Comparison of ENCODE assay signal across 18 mouse cellular contexts in the genomic region with DNA sequence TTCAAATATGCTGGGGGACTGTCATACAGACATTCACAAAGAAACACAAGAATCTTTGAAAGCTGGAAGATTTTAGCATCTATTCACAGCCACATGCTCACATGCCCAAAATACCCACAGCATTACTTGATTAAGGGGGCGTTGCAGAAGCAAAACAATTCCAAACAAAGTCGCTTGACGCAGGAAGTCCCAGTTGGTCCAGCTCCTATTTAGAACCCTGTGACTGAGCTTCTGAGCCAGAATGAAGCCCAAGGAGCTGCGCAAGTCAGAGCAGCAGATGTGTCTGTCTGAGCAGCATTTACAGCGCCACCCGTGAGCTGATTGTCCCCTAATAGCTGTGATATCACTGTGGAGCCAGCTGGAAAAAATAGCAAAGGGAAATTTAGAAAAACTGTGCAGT.
DNase-seq lines count a peak whose midpoint lies in the region; ATAC-seq and TF ChIP-seq lines count a peak whose summit lies in the region.
"Had no signal": no experiment of that assay in that cellular context is flagged by ENCODE, and none has a peak within 500 bp of the region (broad histone marks: within the 10 kb centered on the region; RNA-seq: fewer than 3 reads in every experiment).

No protein-coding gene starts in this region.

- no peak overlapping the region for H3K9ac ChIP-seq in embryonic facial prominence, embryonic 14.5 days (ENCODE audit: low read depth, low read length)
- H3K9ac ChIP-seq in midbrain, postnatal 0 days (replicated peaks; ENCODE audit: low read length, poor library complexity, severe bottlenecking): no peak overlapping the region
- no peak overlapping the region for H3K9ac ChIP-seq in midbrain, embryonic 13.5 days (replicated peaks)
- H3K9ac ChIP-seq: hindbrain, embryonic 13.5 days; stomach, embryonic 15.5 days had no signal

- H3K4me2 ChIP-seq in embryonic facial prominence, embryonic 14.5 days (ENCODE audit: low read depth, low read length): no peak overlapping the region
- no peak overlapping the region for H3K4me2 ChIP-seq in midbrain, postnatal 0 days (ENCODE audit: low read depth, low read length, poor library complexity, severe bottlenecking)
- H3K4me2 ChIP-seq in midbrain, embryonic 13.5 days (replicated peaks): no peak overlapping the region
- H3K4me2 ChIP-seq: hindbrain, embryonic 13.5 days; stomach, embryonic 15.5 days had no signal

- 52% methylated on average over 6 of the region's 6 CpGs for WGBS in embryonic facial prominence, embryonic 14.5 days
- WGBS in embryonic facial prominence, embryonic 10.5 days: 80% methylated on average over 6 of the region's 6 CpGs
- WGBS in midbrain, postnatal 0 days: 79% methylated on average over 6 of the region's 6 CpGs
- 86% methylated on average over 6 of the region's 6 CpGs for WGBS in midbrain, embryonic 13.5 days

- peak; percentile 32 for DNase-seq in embryonic facial prominence, embryonic 14.5 days (ENCODE audit: low spot score)
- DNase-seq in embryonic facial prominence, embryonic 10.5 days (ENCODE audit: low spot score): no peak
- peak; percentile 21 for DNase-seq in midbrain, postnatal 0 days (ENCODE audit: low spot score)
- DNase-seq in left cerebral cortex, adult 8-10 months (ENCODE audit: low spot score in 2 of 2): peak; percentile 5 to 71
- DNase-seq in telencephalon, adult 2 months (ENCODE audit: low read depth, low spot score): peak; percentile 88
- no peak for DNase-seq in embryo, embryonic 11 days
- no peak for DNase-seq in adrenal gland, adult 2 months
- DNase-seq: cerebellum, adult 9-11 months; kidney, postnatal 4 days; liver; lung, adult 2 months; thymus, postnatal 14 days had no signal

- no peak overlapping the region for H3K4me3 ChIP-seq in embryonic facial prominence, embryonic 14.5 days (ENCODE audit: low read depth, low read length)
- no peak overlapping the region for H3K4me3 ChIP-seq in embryonic facial prominence, embryonic 10.5 days
- H3K4me3 ChIP-seq in midbrain, postnatal 0 days (ENCODE audit: low read depth, low read length): no peak overlapping the region
- no peak overlapping the region for H3K4me3 ChIP-seq in midbrain, embryonic 13.5 days (replicated peaks)
- H3K4me3 ChIP-seq: hindbrain, embryonic 13.5 days; stomach, embryonic 15.5 days had no signal

- H3K27me3 ChIP-seq in embryonic facial prominence, embryonic 14.5 days (replicated peaks; ENCODE audit: control insufficient read depth, insufficient read depth, low read length): no peaks in the 10 kb centered on the region
- H3K27me3 ChIP-seq in embryonic facial prominence, embryonic 10.5 days (replicated peaks; ENCODE audit: low read depth, poor library complexity, severe bottlenecking): no peaks in the 10 kb centered on the region
- H3K27me3 ChIP-seq in midbrain, postnatal 0 days (ENCODE audit: insufficient read depth, low read length): no peaks in the 10 kb centered on the region
- H3K27me3 ChIP-seq in midbrain, embryonic 13.5 days: no peaks in the 10 kb centered on the region
- H3K27me3 ChIP-seq: CH12.LX; hindbrain, embryonic 13.5 days; stomach, embryonic 15.5 days had no signal

- no peaks in the 10 kb centered on the region for H3K9me3 ChIP-seq in embryonic facial prominence, embryonic 14.5 days (ENCODE audit: control insufficient read depth, low read length)
- H3K9me3 ChIP-seq in embryonic facial prominence, embryonic 10.5 days: no peaks in the 10 kb centered on the region
- no peaks in the 10 kb centered on the region for H3K9me3 ChIP-seq in midbrain, postnatal 0 days (ENCODE audit: low read length)
- no peaks in the 10 kb centered on the region for H3K9me3 ChIP-seq in midbrain, embryonic 13.5 days
- H3K9me3 ChIP-seq: hindbrain, embryonic 13.5 days; stomach, embryonic 15.5 days had no signal

- no peak overlapping the region for H3K27ac ChIP-seq in embryonic facial prominence, embryonic 14.5 days (replicated peaks; ENCODE audit: low read depth, low read length)
- no peak overlapping the region for H3K27ac ChIP-seq in embryonic facial prominence, embryonic 10.5 days (replicated peaks)
- no peak overlapping the region for H3K27ac ChIP-seq in midbrain, postnatal 0 days (ENCODE audit: low read depth, low read length)
- no peak overlapping the region for H3K27ac ChIP-seq in midbrain, embryonic 13.5 days
- H3K27ac ChIP-seq: hindbrain, embryonic 13.5 days; stomach, embryonic 15.5 days had no signal

- TF ChIP-seq CTCF in midbrain, postnatal 0 days (IDR thresholded peaks at IDR 0.05): no peak

- no peaks in the 10 kb centered on the region for H3K36me3 ChIP-seq in embryonic facial prominence, embryonic 14.5 days (ENCODE audit: control insufficient read depth, insufficient read depth, low read length)
- no peaks in the 10 kb centered on the region for H3K36me3 ChIP-seq in embryonic facial prominence, embryonic 10.5 days (replicated peaks)
- H3K36me3 ChIP-seq in midbrain, postnatal 0 days (ENCODE audit: insufficient read depth, low read length): no peaks in the 10 kb centered on the region
- H3K36me3 ChIP-seq in midbrain, embryonic 13.5 days: no peaks in the 10 kb centered on the region
- H3K36me3 ChIP-seq: hindbrain, embryonic 13.5 days; stomach, embryonic 15.5 days had no signal

- no peaks in the 10 kb centered on the region for H3K4me1 ChIP-seq in embryonic facial prominence, embryonic 14.5 days (ENCODE audit: control insufficient read depth, insufficient read depth, low read length)
- peaks cover 11% of the 10 kb centered on the region for H3K4me1 ChIP-seq in embryonic facial prominence, embryonic 10.5 days
- no peaks in the 10 kb centered on the region for H3K4me1 ChIP-seq in midbrain, postnatal 0 days (ENCODE audit: insufficient read depth, low read length)
- no peaks in the 10 kb centered on the region for H3K4me1 ChIP-seq in midbrain, embryonic 13.5 days (replicated peaks)
- H3K4me1 ChIP-seq: hindbrain, embryonic 13.5 days; stomach, embryonic 15.5 days had no signal

- ATAC-seq in embryonic facial prominence, embryonic 14.5 days (ENCODE audit: low read depth): no peak
- ATAC-seq in midbrain, postnatal 0 days (ENCODE audit: low FRiP score): no peak
- no peak for ATAC-seq in midbrain, embryonic 13.5 days
- ATAC-seq: intestine, postnatal 0 days; Patski had no signal

Comparison
In these comparisons a context has a peak if more than half of its experiments do, and no peak if none do; other contexts are left out.
1. DNase-seq: peak in embryonic facial prominence, embryonic 14.5 days (single experiment), midbrain, postnatal 0 days (single experiment), left cerebral cortex, adult 8-10 months (2 of 2) and telencephalon, adult 2 months (single experiment); none in embryonic facial prominence, embryonic 10.5 days (single experiment), embryo, embryonic 11 days (single experiment) and adrenal gland, adult 2 months (single experiment).